8 mouse cellular contexts compared by ENCODE assay signal in the genomic region with DNA sequence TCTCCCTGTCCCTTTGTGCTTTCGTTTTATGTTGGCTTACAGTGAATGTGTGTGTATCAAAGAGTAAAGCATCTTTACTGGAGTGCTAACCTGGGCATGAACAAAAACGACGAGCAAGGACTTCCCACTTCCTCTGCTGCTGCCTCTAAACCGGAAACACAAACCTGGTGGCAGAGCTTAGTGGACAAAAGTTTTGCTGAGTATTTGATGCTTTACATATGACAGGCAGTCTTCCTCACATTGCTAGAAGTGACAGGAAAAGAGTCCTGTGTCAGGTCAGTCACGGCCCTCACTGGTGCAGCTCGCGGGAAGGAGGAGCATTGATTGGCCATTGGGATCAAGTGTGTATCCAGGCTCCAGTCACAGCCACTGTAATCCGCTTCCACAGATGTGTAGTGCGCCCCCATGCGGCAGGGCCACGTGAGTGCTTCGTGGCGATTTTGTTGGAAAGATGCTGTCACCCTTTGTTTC. TPM values are rescaled to one million over a fixed set of nuclear protein-coding genes. Genes with fewer than 3 reads are reported as not detected.
DNase-seq lines count a peak whose midpoint lies in the region; ATAC-seq and TF ChIP-seq lines count a peak whose summit lies in the region.

No protein-coding gene starts in this region.

- POLR2A ChIA-PET in Patski (lab: Charles Lee), result no interaction called here

- TF ChIP-seq CTCF in Patski (IDR thresholded peaks at IDR 0.05), result peak; percentile 95

- H3K4me3 ChIP-seq in hindbrain, embryonic 14.5 days (replicated peaks; ENCODE audit: low read length), result peak overlapping the region; percentile 13; the same call in 1 of the 2 replicates

- H3K4me2 ChIP-seq in hindbrain, embryonic 14.5 days (replicated peaks), result peak overlapping the region; percentile 44

- H3K27me3 ChIP-seq in Patski, result no peaks in the 10 kb centered on the region
- H3K27me3 ChIP-seq in hindbrain, embryonic 14.5 days (ENCODE audit: control insufficient read depth, insufficient read depth, low read length), result no peaks in the 10 kb centered on the region

- peak overlapping the region; percentile 52; the same call in 1 of the 2 replicates for H3K27ac ChIP-seq in hindbrain, embryonic 14.5 days

- WGBS in hindbrain, embryonic 14.5 days, result 3% methylated on average over 13 of the region's 13 CpGs

- in situ Hi-C loops in Patski (cut with MboI; ENCODE audit: low pct_unique_long_range_greater_than_20kb), result no loop called here

- CTCF ChIA-PET in Patski (lab: Charles Lee), result interaction anchor here (0.8 to 1.7 kb wide), 9 partner anchors 18 to 250 kb away, joined by 3 to 7 read pairs (median 5); no protein-coding TSS in a partner anchor

- H3K36me3 ChIP-seq in hindbrain, embryonic 14.5 days (replicated peaks; ENCODE audit: control insufficient read depth, insufficient read depth), result 0 out of 2 replicates have a peak, but pooled peaks cover 4% of the 10 kb centered on the region

- H3K9me3 ChIP-seq in hindbrain, embryonic 14.5 days (ENCODE audit: control insufficient read depth, low read length), result no peaks in the 10 kb centered on the region

- no peak for DNase-seq in Patski (ENCODE audit: low read depth, low spot score)
- DNase-seq in cerebellum, postnatal 14 days, result peak; percentile 75 to 88
- peak; percentile 73 to 79 for DNase-seq in frontal cortex, postnatal 25 days (ENCODE audit: low spot score in 2 of 2)
- peak; percentile 57 for DNase-seq in hindbrain, embryonic 14.5 days (ENCODE audit: low spot score)
- DNase-seq in layer of hippocampus, postnatal 25 days (ENCODE audit: extremely low spot score in 1 of 2, low spot score in 1 of 2), result peak; percentile 73 to 85
- peak; percentile 88 for DNase-seq in lung, postnatal 14 days
- peak; percentile 79 for DNase-seq in ovary, postnatal 36 days (ENCODE audit: low spot score)
- peak; percentile 89 for DNase-seq in thymus, postnatal 14 days

- peaks cover 92% of the 10 kb centered on the region for H3K4me1 ChIP-seq in hindbrain, embryonic 14.5 days (replicated peaks; ENCODE audit: control insufficient read depth, insufficient read depth, low read length)

- no peak overlapping the region for H3K9ac ChIP-seq in hindbrain, embryonic 14.5 days

- peak; percentile 40 for ATAC-seq in Patski
- ATAC-seq in hindbrain, embryonic 14.5 days (ENCODE audit: low FRiP score), result no peak

RNA-seq across cellular contexts. Expression of gene Map4k4, which starts 35.7 kb away (rescaled TPM):
- 173 TPM for polyA plus RNA-seq in Patski (2021)
- 46.5 and 51.2 TPM in 2 replicates for polyA plus RNA-seq in hindbrain, embryonic 14.5 days (2014; fragmentation: Nextera tagmentation; extraction: Ambion mirVana)
- 100 to 1,000 TPM; 154 to 180 TPM for total RNA-seq in layer of hippocampus, postnatal 25 days (2021)
